Mouse (Mus musculus) midbrain, postnatal 0 days (tissue): ENCODE data around the gene Sh3rf1. TPM values are rescaled to one million over a fixed set of nuclear protein-coding genes. Genes with fewer than 3 reads are reported as not detected.

ENCODE experiments used
- ATAC-seq: fragments of 200-750 bp; cut with Nextera tagmentation; 2 replicates; pipeline ENCODE4 v1.8.0; 2017; ENCODE audit warnings: moderate number of reproducible peaks, mild to moderate bottlenecking, moderate TSS enrichment, moderate library complexity; ENCODE audit not compliant: low FRiP score
- DNase-seq: peaks from one replicate; pipeline ENCODE4 v3.0.0-alpha.2; 2015; ENCODE audit warnings: low spot score
- H3K27ac ChIP-seq: fragments of 300-500 bp; sonication (generic); 2 replicates; pipeline ENCODE4 v1.5.1; 2014; ENCODE audit warnings: low read depth, mild to moderate bottlenecking, low read length, mixed read lengths
- H3K27me3 ChIP-seq: fragments of 300-500 bp; sonication (generic); 2 replicates; pipeline ENCODE4 v1.6.1; 2014; ENCODE audit warnings: low read length, control low read depth, mixed read lengths; ENCODE audit not compliant: insufficient read depth
- H3K36me3 ChIP-seq: fragments of 300-500 bp; sonication (generic); 2 replicates; pipeline ENCODE4 v1.6.1; 2014; ENCODE audit warnings: low read length, control low read depth, mixed read lengths; ENCODE audit not compliant: insufficient read depth
- H3K4me1 ChIP-seq: fragments of 300-500 bp; sonication (generic); 2 replicates; pipeline ENCODE4 v1.6.1; 2014; ENCODE audit warnings: mild to moderate bottlenecking, control low read depth, antibody characterized with exemption, low read length, mixed read lengths; ENCODE audit not compliant: insufficient read depth
- H3K4me2 ChIP-seq: fragments of 300-500 bp; sonication (generic); 2 replicates; pipeline ENCODE4 v1.6.1; 2014; ENCODE audit warnings: low read depth, mild to moderate bottlenecking, low read length, mixed read lengths; ENCODE audit not compliant: poor library complexity, severe bottlenecking
- H3K4me3 ChIP-seq: fragments of 300-500 bp; sonication (generic); 2 replicates; pipeline ENCODE4 v1.5.1; 2014; ENCODE audit warnings: low read depth, mild to moderate bottlenecking, low read length, moderate library complexity
- H3K9ac ChIP-seq: fragments of 300-500 bp; sonication (generic); replicated peaks from 2 replicates; pipeline ENCODE4 v1.6.1; 2014; ENCODE audit warnings: mild to moderate bottlenecking, low read length, moderate library complexity, mixed read lengths; ENCODE audit not compliant: poor library complexity, severe bottlenecking
- H3K9me3 ChIP-seq: fragments of 300-500 bp; sonication (generic); 2 replicates; pipeline ENCODE4 v1.6.1; 2016; ENCODE audit warnings: low read length, control low read depth
- CTCF ChIP-seq: IDR thresholded peaks from 2 replicates; pipeline ENCODE4 v1.5.1; 2016; ENCODE audit warnings: antibody characterized with exemption, mild to moderate bottlenecking
- WGBS: fragments of 180-500 bp; shearing (Covaris S2); extraction: QIAGEN DNeasy Blood & Tissue Kit; methylation state at CpG from one replicate; pipeline ENCODE4 v1.1.7; 2014; 5-methylcytosine and 5-hydroxymethylcytosine counted together
- polyA plus RNA-seq: library from polyadenylated mRNA; unstranded; fragments of >200 nt; fragmentation: Nextera tagmentation; extraction: Ambion mirVana; gene quantifications from 2 replicates; pipeline ENCODE4 v1.2.1, GENCODE M21; 2015
- total RNA-seq: library from RNA; depleted of rRNA; stranded (reverse); fragments of >200 nt; gene quantifications from 2 replicates; pipeline ENCODE4 v1.2.3, GENCODE M21; 2014

Gene Sh3rf1
- total and polyA plus RNA-seq, 2 experiments from 2014 or later, result 23.9 to 37.5 TPM

- WGBS, result 79% methylated on average over 3 of the region's 3 CpGs
- DNase-seq, result no peak
- H3K36me3 ChIP-seq, result no peaks in the 10 kb centered on the region
- H3K4me1 ChIP-seq, result no peaks in the 10 kb centered on the region
- H3K4me2 ChIP-seq, result no peak overlapping the region
- H3K27ac ChIP-seq, result no peak overlapping the region
- H3K27me3 ChIP-seq, result no peaks in the 10 kb centered on the region
- H3K4me3 ChIP-seq, result no peak overlapping the region
- no peaks in the 10 kb centered on the region for H3K9me3 ChIP-seq
- no peak overlapping the region for H3K9ac ChIP-seq
- ATAC-seq, result no peak
- no peak for TF ChIP-seq CTCF
These were observed 6.7 kb upstream of the Sh3rf1 start for GRCm38 (mm10) chr8:61217017-61217416.

GRCm38 (mm10) chr8:61217426-61217825 is 6.2 kb upstream of the Sh3rf1 start:
- no peaks in the 10 kb centered on the region for H3K36me3 ChIP-seq
- no peak for ATAC-seq
- no peak for DNase-seq
- no peak for TF ChIP-seq CTCF
- no peak overlapping the region for H3K9ac ChIP-seq
- 86% methylated on average over 8 of the region's 8 CpGs for WGBS
- H3K4me3 ChIP-seq, result no peak overlapping the region
- no peaks in the 10 kb centered on the region for H3K27me3 ChIP-seq
- H3K4me2 ChIP-seq, result no peak overlapping the region
- no peaks in the 10 kb centered on the region for H3K9me3 ChIP-seq
- no peaks in the 10 kb centered on the region for H3K4me1 ChIP-seq
- H3K27ac ChIP-seq, result no peak overlapping the region

- Histone ChIP-seq H3K9ac (no peak overlapping the region), H3K36me3 (no peaks in the 10 kb centered on the region), H3K4me2 (no peak overlapping the region), H3K4me1 (no peaks in the 10 kb centered on the region), H3K27ac (no peak overlapping the region), H3K27me3 (no peaks in the 10 kb centered on the region), H3K4me3 (no peak overlapping the region), H3K9me3 (no peaks in the 10 kb centered on the region)
- no peak for DNase-seq
- 98% methylated on average over 2 of the region's 2 CpGs for WGBS
- TF ChIP-seq CTCF, result no peak
- no peak for ATAC-seq
These were observed 5.2 kb upstream of the Sh3rf1 start for GRCm38 (mm10) chr8:61218439-61218838.

- 32% methylated on average over 5 of the region's 5 CpGs for WGBS
- H3K9ac ChIP-seq, result peak overlapping the region; percentile 83
- DNase-seq (no peak), ATAC-seq (no peak)
- H3K36me3 ChIP-seq, result no peaks in the 10 kb centered on the region
- no peak overlapping the region for H3K27ac ChIP-seq
- no peaks in the 10 kb centered on the region for H3K27me3 ChIP-seq
- H3K4me1 ChIP-seq, result peaks cover 15% of the 10 kb centered on the region
- no peak for TF ChIP-seq CTCF
- peak overlapping the region; percentile 93 for H3K4me2 ChIP-seq
- H3K4me3 ChIP-seq, result peak overlapping the region; percentile 77
- H3K9me3 ChIP-seq, result no peaks in the 10 kb centered on the region
These were observed 389 bp upstream of the Sh3rf1 start for GRCm38 (mm10) chr8:61223283-61223682.

GRCm38 (mm10) chr8:61224380-61225092 is 864 bp downstream of the Sh3rf1 start:
- Histone ChIP-seq H3K4me2 (peak overlapping the region; percentile 93), H3K9me3 (no peaks in the 10 kb centered on the region), H3K4me3 (peak overlapping the region; percentile 77), H3K36me3 (no peaks in the 10 kb centered on the region), H3K9ac (peak overlapping the region; percentile 83), H3K27me3 (no peaks in the 10 kb centered on the region), H3K4me1 (peaks cover 21% of the 10 kb centered on the region), H3K27ac (peak overlapping the region; percentile 59)
- WGBS, result under 1% methylated on average over 36 of the region's 41 CpGs
- TF ChIP-seq CTCF, result peak; percentile 30; the same call in 1 of the 2 replicates
- peak; percentile 61 for DNase-seq
- peak; percentile 75 for ATAC-seq

GRCm38 (mm10) chr8:61225581-61226395 is 2.1 kb downstream of the Sh3rf1 start:
- peaks cover 21% of the 10 kb centered on the region for H3K4me1 ChIP-seq
- no peak for ATAC-seq
- H3K9ac ChIP-seq, result peak overlapping the region; percentile 83
- H3K9me3 ChIP-seq, result no peaks in the 10 kb centered on the region
- no peak for TF ChIP-seq CTCF
- peak overlapping the region; percentile 93 for H3K4me2 ChIP-seq
- H3K27ac ChIP-seq, result no peak overlapping the region; the same call in 1 of the 2 replicates
- H3K36me3 ChIP-seq, result no peaks in the 10 kb centered on the region
- H3K27me3 ChIP-seq, result no peaks in the 10 kb centered on the region
- H3K4me3 ChIP-seq, result peak overlapping the region; percentile 77
- DNase-seq, result peak; percentile 14
- WGBS, result 37% methylated on average over 20 of the region's 20 CpGs
